Mouse (Mus musculus) kidney, postnatal 0 days (tissue): Measurements from ENCODE around the gene Apof. TPM values are rescaled to one million over a fixed set of nuclear protein-coding genes. Genes with fewer than 3 reads are reported as not detected.
"Not testable (repeated sequence)": the region's sequence is repeated elsewhere in the genome, so short reads cannot be mapped to it uniquely, and the experiment has no call there.

ENCODE experiments used
- ATAC-seq: fragments of 200-750 bp; cut with Nextera tagmentation; replicated peaks from 2 replicates; pipeline ENCODE4 v1.8.0; 2017; ENCODE audit warnings: low read depth, moderate number of reproducible peaks, moderate TSS enrichment, moderate library complexity; ENCODE audit not compliant: low FRiP score
- DNase-seq: peaks from one replicate; pipeline ENCODE4 v3.0.0-alpha.2; 2016; ENCODE audit warnings: low spot score
- H3K27ac ChIP-seq: fragments of 300-500 bp; sonication (generic); 2 replicates; pipeline ENCODE4 v1.5.1; 2014; ENCODE audit warnings: mild to moderate bottlenecking
- H3K27me3 ChIP-seq: fragments of 300-500 bp; sonication (generic); 2 replicates; pipeline ENCODE4 v1.6.1; 2014; ENCODE audit warnings: low read length, mixed read lengths; ENCODE audit not compliant: insufficient read depth
- H3K36me3 ChIP-seq: fragments of 300-500 bp; sonication (generic); 2 replicates; pipeline ENCODE4 v1.6.1; 2014; ENCODE audit warnings: low read length, mixed read lengths; ENCODE audit not compliant: insufficient read depth
- H3K4me1 ChIP-seq: fragments of 300-500 bp; sonication (generic); replicated peaks from 2 replicates; pipeline ENCODE4 v1.6.1; 2014; ENCODE audit warnings: antibody characterized with exemption, low read length, mixed read lengths; ENCODE audit not compliant: insufficient read depth
- H3K4me2 ChIP-seq: fragments of 300-500 bp; sonication (generic); 2 replicates; pipeline ENCODE4 v1.6.1; 2014; ENCODE audit warnings: mild to moderate bottlenecking, low read length, moderate library complexity, mixed read lengths
- H3K4me3 ChIP-seq: fragments of 300-500 bp; sonication (generic); replicated peaks from 2 replicates; pipeline ENCODE4 v1.5.1; 2014; ENCODE audit warnings: low read depth, low read length
- H3K9ac ChIP-seq: fragments of 300-500 bp; sonication (generic); 2 replicates; pipeline ENCODE4 v1.6.1; 2014; ENCODE audit warnings: low read depth, low read length
- H3K9me3 ChIP-seq: fragments of 300-500 bp; sonication (generic); replicated peaks from 2 replicates; pipeline ENCODE4 v1.6.1; 2016; ENCODE audit warnings: low read length, inconsistent platforms, mixed read lengths
- CTCF ChIP-seq: IDR thresholded peaks from 2 replicates; pipeline ENCODE4 v1.5.1; 2016; ENCODE audit warnings: antibody characterized with exemption, low read depth, mild to moderate bottlenecking, moderate library complexity
- WGBS: fragments of 180-500 bp; shearing (Covaris S2); extraction: QIAGEN DNeasy Blood & Tissue Kit; methylation state at CpG from one replicate; pipeline ENCODE4 v1.1.7; 2014; 5-methylcytosine and 5-hydroxymethylcytosine counted together
- polyA plus RNA-seq: library from polyadenylated mRNA; unstranded; fragments of >200 nt; fragmentation: Nextera tagmentation; extraction: Ambion mirVana; gene quantifications from 2 replicates; pipeline ENCODE4 v1.2.1, GENCODE M21; 2015

Apof gene
- polyA plus RNA-seq, 1 experiment from 2014 or later, result 0.21 TPM

- Histone ChIP-seq H3K27ac (no peak within 1 kb of the TSS), H3K4me1 (no peaks in the 10 kb centered on the region), H3K36me3 (peaks cover 32% of the 10 kb centered on the region), H3K9me3 (no peaks in the 10 kb centered on the region), H3K4me2 (no peak within 1 kb of the TSS), H3K9ac (no peak within 1 kb of the TSS), H3K4me3 (no peak within 1 kb of the TSS), H3K27me3 (no peaks in the 10 kb centered on the region)
- no peak for TF ChIP-seq CTCF
- DNase-seq (no peak), ATAC-seq (no peak)
- 80% methylated on average over 4 of the region's 4 CpGs for WGBS
These were observed 14.7 kb upstream of the Apof start, which contains the start of gene Apon for GRCm38 (mm10) chr10:128253677-128254255. Apon (plus strand) TSS chr10:128254096.

DNA sequence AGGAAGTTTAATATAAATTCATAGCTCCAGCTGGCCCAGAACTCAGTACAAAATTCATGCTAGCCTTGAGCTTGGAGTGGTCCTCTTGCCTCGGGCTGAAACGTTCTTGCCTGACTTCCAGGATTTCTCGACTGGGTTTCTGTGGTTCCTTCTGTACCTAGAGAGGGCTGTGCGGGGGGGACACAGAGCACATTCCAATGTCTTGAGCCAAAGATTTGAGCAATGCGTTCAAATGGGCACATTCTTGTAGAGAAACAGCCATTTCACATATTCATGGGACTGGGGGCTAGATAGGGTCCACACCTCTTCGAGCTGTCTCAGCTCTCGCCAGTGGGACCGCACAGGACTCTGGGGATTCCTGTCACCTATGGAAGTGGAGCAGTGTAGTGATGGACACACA, 12.5 kb upstream of the Apof start:
- no peak for DNase-seq
- Histone ChIP-seq H3K27ac (no peak overlapping the region), H3K9me3 (no peaks in the 10 kb centered on the region), H3K9ac (no peak overlapping the region), H3K4me3 (no peak overlapping the region), H3K4me2 (no peak overlapping the region), H3K36me3 (peaks cover 13% of the 10 kb centered on the region), H3K4me1 (no peaks in the 10 kb centered on the region), H3K27me3 (no peaks in the 10 kb centered on the region)
- no peak for ATAC-seq
- WGBS, result 83% methylated on average over 8 of the region's 8 CpGs
- no peak for TF ChIP-seq CTCF

DNA sequence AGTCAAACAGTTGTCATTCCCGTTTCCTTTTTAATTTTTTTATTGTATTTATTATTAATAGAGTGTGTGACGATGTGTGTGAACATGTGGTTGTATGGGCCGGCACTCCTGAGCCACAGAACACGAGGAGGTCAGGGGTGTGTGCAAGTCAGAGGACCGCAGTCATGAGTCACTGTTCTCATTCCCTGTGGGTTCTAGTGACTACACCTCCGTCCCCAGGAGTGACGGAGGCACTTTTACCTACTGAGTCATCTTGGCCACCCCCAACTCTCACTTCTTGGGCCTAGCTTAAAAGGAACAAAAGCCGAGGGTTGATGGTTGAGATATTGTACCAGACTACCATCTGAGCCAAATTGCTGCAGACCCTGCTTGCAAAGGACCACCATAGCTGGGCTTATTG, 12.1 kb upstream of the Apof start:
- DNase-seq (no peak), ATAC-seq (no peak)
- no peak overlapping the region for H3K4me3 ChIP-seq
- H3K27me3 ChIP-seq, result no peaks in the 10 kb centered on the region
- no peak for TF ChIP-seq CTCF
- H3K4me2 ChIP-seq, result no peak overlapping the region
- no peak overlapping the region for H3K9ac ChIP-seq
- 72% methylated on average over 8 of the region's 8 CpGs for WGBS
- peaks cover 9% of the 10 kb centered on the region for H3K36me3 ChIP-seq
- H3K9me3 ChIP-seq, result no peaks in the 10 kb centered on the region
- no peaks in the 10 kb centered on the region for H3K4me1 ChIP-seq
- no peak overlapping the region for H3K27ac ChIP-seq

- no peak overlapping the region for H3K4me3 ChIP-seq
- no peaks in the 10 kb centered on the region for H3K27me3 ChIP-seq
- H3K9ac ChIP-seq, result no peak overlapping the region
- no peak overlapping the region for H3K4me2 ChIP-seq
- TF ChIP-seq CTCF, result no peak
- H3K36me3 ChIP-seq, result no peaks in the 10 kb centered on the region
- H3K27ac ChIP-seq, result no peak overlapping the region
- WGBS, result 68% methylated on average over 4 of the region's 4 CpGs
- no peaks in the 10 kb centered on the region for H3K9me3 ChIP-seq
- no peak for ATAC-seq
- H3K4me1 ChIP-seq, result no peaks in the 10 kb centered on the region
- DNase-seq, result no peak
These were observed 9.5 kb upstream of the Apof start for GRCm38 (mm10) chr10:128258953-128259352.

DNA sequence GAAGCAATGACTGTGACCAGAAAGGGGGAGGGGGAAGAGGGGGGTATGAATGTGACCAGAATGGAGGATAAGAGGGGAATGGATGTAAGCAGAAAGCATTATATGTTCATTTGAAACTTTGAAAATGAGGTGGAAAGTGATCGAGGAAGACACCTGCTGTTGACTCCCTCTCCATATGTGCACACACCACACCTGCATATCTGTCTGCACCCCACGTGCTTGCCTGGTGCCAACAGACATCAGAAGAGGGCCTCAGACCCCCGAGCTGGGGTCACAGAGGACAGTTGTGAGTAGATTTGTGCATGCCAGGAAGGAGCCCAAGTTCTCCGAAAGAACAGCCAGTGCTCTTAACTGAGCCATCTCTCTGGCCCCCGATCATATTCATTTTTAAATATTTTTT, 8.5 kb upstream of the Apof start:
- Histone ChIP-seq H3K9me3 (no peaks in the 10 kb centered on the region), H3K36me3 (no peaks in the 10 kb centered on the region), H3K9ac (no peak overlapping the region), H3K27me3 (no peaks in the 10 kb centered on the region), H3K4me3 (no peak overlapping the region), H3K4me1 (no peaks in the 10 kb centered on the region), H3K27ac (no peak overlapping the region), H3K4me2 (no peak overlapping the region)
- DNase-seq (no peak), ATAC-seq (no peak)
- WGBS, result 90% methylated on average over 5 of the region's 5 CpGs
- TF ChIP-seq CTCF, result no peak

- ATAC-seq, H3K4me2 ChIP-seq: not testable (repeated sequence)
- WGBS, result 72% methylated on average over 7 of the region's 7 CpGs
These were observed 8.1 kb upstream of the Apof start for GRCm38 (mm10) chr10:128260376-128260775.

DNA sequence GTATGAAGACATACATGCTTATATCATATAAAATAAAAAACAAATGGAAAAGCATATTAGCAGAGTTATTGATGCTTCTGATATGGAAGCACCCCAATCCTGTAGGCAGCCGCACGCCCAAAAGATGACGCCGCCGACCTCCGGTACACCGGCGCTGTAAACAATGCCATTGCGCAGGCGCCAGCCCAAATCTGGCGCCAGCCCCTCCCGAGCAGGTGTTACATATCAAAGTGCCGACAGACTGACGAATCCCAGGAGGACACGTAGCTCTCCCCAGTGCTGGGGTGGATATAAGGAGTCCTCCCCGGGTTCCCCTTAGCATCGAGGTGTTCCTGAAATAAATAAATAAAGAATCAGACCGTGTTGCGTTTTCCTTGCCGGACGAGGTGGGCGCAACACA, 6.2 kb upstream of the Apof start:
- H3K9ac ChIP-seq, result no peak overlapping the region
- no peaks in the 10 kb centered on the region for H3K27me3 ChIP-seq
- no peaks in the 10 kb centered on the region for H3K9me3 ChIP-seq
- WGBS, result 79% methylated on average over 22 of the region's 22 CpGs
- ATAC-seq (no peak; the same call in 1 of the 2 replicates), DNase-seq (no peak)
- H3K4me1 ChIP-seq, result no peaks in the 10 kb centered on the region
- H3K4me3 ChIP-seq, result no peak overlapping the region
- no peak for TF ChIP-seq CTCF
- no peak overlapping the region for H3K4me2 ChIP-seq
- no peak overlapping the region for H3K27ac ChIP-seq
- H3K36me3 ChIP-seq, result no peaks in the 10 kb centered on the region

More at GRCm38 (mm10) chr10:128260376-128260775, 8.1 kb upstream of the Apof start:
- not testable (repeated sequence) for H3K36me3 ChIP-seq, H3K4me1 ChIP-seq, H3K9ac ChIP-seq, H3K27ac ChIP-seq, H3K4me3 ChIP-seq, DNase-seq, H3K27me3 ChIP-seq, H3K9me3 ChIP-seq
